Mouse (Mus musculus) gastrocnemius, adult 2 months (tissue): ENCODE results near the gene Gpr4. TPM values are rescaled to one million over a fixed set of nuclear protein-coding genes. Genes with fewer than 3 reads are reported as not detected.

Experiments
- DNase-seq: peaks from one replicate; pipeline ENCODE4 v3.0.0; 2022
- H3K27ac ChIP-seq: fragments of 200-600 bp; 2 replicates; pipeline ENCODE4 v1.8.1; 2022; ENCODE audit warnings: mild to moderate bottlenecking
- H3K4me3 ChIP-seq: fragments of 200-600 bp; 2 replicates; pipeline ENCODE4 v1.8.1; 2022; ENCODE audit warnings: mild to moderate bottlenecking, moderate library complexity
- CTCF ChIP-seq: fragments of 200-600 bp; IDR thresholded peaks from 2 replicates; pipeline ENCODE4 v1.8.1; 2022; ENCODE audit warnings: antibody characterized with exemption, mild to moderate bottlenecking, moderate library complexity
- intact Hi-C: fragments of 180-260 bp; cut with DNase I; formaldehyde crosslinking; loops from one replicate; pipeline ENCODE4 v1.15.1; 2025
- total RNA-seq, 2 experiments: library from RNA; stranded (reverse); gene quantifications; 2 replicates each; pipeline ENCODE4 v1.2.3; 2021

The Gpr4 gene
- total RNA-seq, 2 experiments from 2014 or later, result 1.9 to 2.9 TPM

DNA sequence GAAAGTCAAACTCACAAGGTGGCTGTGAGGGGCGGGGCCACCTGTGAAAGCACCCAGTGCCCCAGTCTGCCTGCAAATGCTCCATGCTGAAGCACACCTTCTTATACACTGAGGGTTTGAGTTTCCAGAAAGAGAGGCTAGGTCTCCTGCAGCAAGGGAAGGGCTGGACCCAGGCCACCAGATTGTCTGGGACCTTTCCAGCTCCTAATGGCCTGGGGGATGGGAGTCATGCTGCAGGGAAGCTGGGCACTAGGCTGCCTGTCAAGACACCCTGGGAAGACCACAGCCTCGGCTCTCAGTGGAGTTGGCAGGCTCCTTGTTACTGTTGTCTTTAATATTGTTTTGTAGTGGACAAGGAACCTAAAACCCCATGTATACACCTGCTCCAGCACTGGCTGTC is 24.1 kb downstream of the Gpr4 start:
- peak; percentile 67 for DNase-seq
- no peak for TF ChIP-seq CTCF
- H3K4me3 ChIP-seq, result no peak overlapping the region
- peak overlapping the region; percentile 92 for H3K27ac ChIP-seq
- intact Hi-C loops, result no loop called here

DNA sequence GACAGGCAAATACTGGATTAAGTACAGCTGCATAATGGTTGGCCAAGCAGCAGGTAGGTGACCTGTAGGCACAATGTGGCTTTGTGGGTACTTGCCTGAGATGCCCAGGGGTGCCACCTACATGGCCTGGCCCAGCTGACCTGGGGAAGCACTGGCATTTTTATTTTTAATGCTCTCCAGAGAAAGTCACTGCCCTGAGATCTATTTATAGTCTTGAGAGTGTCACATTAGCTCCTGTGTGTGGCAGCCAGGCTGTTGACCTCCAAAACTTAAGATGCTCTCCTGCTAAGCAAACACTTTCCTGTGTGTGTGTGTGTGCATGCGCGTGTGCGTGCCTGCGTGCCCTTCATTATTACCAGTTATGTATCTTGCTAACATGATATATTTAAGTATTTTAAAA is 26.0 kb downstream of the Gpr4 start:
- peak; percentile 67 for DNase-seq
- H3K4me3 ChIP-seq, result 0 out of 2 replicates have a peak overlapping the region, but pooled peaks have one; percentile 2
- peak overlapping the region; percentile 92 for H3K27ac ChIP-seq
- intact Hi-C loops, result loop anchor here (2.0 kb wide), 1 partner anchor 44 kb away; the partner anchor contains the start of gene Rtn2
- TF ChIP-seq CTCF, result no peak

DNA sequence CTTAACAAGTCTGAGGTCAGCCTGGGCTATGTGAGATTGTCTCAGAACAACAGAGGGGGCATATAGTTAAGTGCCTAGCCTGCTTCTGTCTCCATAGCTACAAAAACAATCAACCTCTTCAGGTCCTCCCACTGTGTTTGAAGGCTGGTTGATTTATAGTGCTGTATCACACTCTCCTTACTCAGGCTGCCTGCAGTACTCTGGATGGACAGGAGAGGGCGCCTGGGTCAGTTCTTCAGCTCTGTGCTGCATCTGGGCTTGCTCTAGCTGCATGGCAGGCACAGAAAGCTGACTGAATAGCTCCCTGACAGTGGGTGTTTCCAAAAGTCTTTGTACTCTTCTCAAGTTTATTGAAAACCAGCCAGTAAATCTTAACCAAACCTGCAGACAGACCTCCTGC is 27.1 kb downstream of the Gpr4 start:
- peak overlapping the region; percentile 92 for H3K27ac ChIP-seq
- H3K4me3 ChIP-seq, result peak overlapping the region; percentile 13; the same call in 1 of the 2 replicates
- DNase-seq, result peak; percentile 93
- intact Hi-C loops, result loop anchor here (2.0 kb wide), 1 partner anchor 43 kb away; the partner anchor contains the start of gene Rtn2
- TF ChIP-seq CTCF, result peak; percentile 99

DNA sequence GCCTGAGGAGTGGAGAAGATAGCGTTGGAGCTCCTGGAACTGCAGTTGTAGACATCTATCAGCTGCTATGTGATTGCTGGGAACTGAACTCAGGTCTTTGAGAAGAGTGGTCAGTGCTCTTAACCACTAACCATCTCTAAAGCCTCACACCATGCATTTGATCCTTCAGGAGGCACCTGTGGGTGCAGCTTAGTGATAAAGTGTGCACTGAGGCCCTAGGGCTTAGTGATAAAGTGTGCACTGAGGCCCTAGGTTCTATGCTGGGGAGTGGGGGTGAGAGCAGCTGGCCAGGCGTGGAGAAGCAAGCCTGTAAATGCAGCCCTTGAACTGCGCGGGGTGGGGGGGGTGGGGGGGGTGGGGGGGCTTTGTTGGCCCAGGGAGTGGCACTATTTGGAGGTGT is 27.6 kb downstream of the Gpr4 start:
- intact Hi-C loops, result loop anchor here (2.0 to 5.0 kb wide), 2 partner anchors 43 to 107 kb away; partner anchors contain the start of gene Rtn2
- Histone ChIP-seq H3K27ac (peak overlapping the region; percentile 92), H3K4me3 (no peak overlapping the region)
- no peak for TF ChIP-seq CTCF
- DNase-seq, result no peak

GRCm38 (mm10) chr7:19240905-19241463 is 28.6 kb downstream of the Gpr4 start:
- Histone ChIP-seq H3K4me3 (no peak overlapping the region), H3K27ac (peak overlapping the region; percentile 51; the same call in 1 of the 2 replicates)
- DNase-seq, result no peak
- intact Hi-C loops, result loop anchor here (5.0 kb wide), 1 partner anchor 106 kb away; no protein-coding TSS in a partner anchor
- TF ChIP-seq CTCF, result no peak

GRCm38 (mm10) chr7:19242005-19242404 is 29.7 kb downstream of the Gpr4 start:
- no peak for TF ChIP-seq CTCF
- intact Hi-C loops, result loop anchor here (5.0 kb wide), 1 partner anchor 105 kb away; no protein-coding TSS in a partner anchor
- no peak for DNase-seq
- H3K4me3 ChIP-seq, result no peak overlapping the region
- no peak overlapping the region for H3K27ac ChIP-seq

DNA sequence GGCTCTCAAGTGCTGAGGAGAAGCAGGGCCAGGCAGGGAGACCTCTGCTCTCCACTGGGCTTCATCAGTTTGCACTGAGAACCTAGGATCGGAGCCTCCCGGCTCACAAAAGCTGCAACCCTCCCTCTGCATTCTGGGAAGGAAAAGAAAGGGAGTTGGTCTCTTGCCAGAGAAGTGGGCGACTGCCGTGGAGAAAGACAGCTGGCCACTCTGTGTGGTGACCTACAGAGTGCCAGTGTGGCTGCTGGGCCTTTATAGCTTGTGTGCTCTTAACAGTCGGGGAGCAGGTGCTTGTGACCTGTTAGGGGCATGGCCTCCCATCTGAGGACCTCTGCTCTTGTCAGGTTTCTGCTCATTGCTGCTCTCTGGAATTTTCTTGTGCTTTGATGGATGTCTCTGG is 31.5 kb downstream of the Gpr4 start:
- Histone ChIP-seq H3K27ac (0 out of 2 replicates have a peak overlapping the region, but pooled peaks have one; percentile 16), H3K4me3 (no peak overlapping the region)
- intact Hi-C loops, result loop anchor here (5.0 kb wide), 1 partner anchor 103 kb away; no protein-coding TSS in a partner anchor
- TF ChIP-seq CTCF, result no peak
- no peak for DNase-seq

- Histone ChIP-seq H3K27ac (peak overlapping the region; percentile 12; the same call in 1 of the 2 replicates), H3K4me3 (no peak overlapping the region)
- no peak for DNase-seq
- no peak for TF ChIP-seq CTCF
- intact Hi-C loops, result no loop called here
Observed at GRCm38 (mm10) chr7:19245083-19245482, 32.7 kb downstream of the Gpr4 start.

DNA sequence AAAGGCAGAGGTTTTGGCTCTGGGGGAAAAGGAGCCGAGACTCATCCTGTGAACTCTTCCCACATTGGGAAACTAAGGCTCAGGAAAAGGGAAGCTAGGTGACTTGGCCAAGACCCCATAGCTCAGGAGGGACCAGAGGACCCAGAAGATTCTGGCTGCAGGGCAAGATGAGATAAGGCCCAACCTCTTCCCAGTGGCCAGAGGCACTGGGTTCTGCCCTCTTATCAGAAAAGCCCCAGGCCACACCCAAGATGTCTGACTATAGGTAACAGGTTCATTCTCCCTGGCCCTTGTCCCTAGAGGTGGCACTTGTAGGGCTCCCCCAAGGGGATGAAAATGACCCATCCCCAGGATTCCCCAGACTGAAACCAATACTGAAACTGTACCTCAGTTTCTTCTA is 34.5 kb downstream of the Gpr4 start:
- no peak for TF ChIP-seq CTCF
- no peak for DNase-seq
- intact Hi-C loops, result no loop called here
- H3K4me3 ChIP-seq, result no peak overlapping the region
- no peak overlapping the region; the same call in 1 of the 2 replicates for H3K27ac ChIP-seq

DNA sequence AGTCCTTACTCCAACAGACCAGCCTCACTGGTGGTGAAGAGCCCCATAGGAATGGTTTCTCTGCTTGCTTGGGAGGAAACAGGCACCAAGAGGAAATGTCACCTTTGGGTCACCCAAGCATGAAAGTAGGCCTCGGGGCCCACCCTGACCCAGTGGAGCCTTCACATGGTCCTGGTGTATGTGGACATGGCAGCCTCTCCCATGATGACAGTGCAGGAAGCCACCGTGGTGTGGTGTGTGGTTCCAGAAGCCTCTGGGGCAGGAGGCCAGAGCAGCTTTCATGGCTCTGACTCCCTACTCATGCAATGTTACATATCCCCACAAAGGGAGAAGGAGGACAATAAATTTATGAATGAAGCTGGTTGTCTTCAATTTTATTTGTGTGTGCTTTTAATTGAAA is 35.2 kb downstream of the Gpr4 start:
- intact Hi-C loops, result no loop called here
- Histone ChIP-seq H3K27ac (peak overlapping the region; percentile 24; the same call in 1 of the 2 replicates), H3K4me3 (no peak overlapping the region)
- no peak for TF ChIP-seq CTCF
- DNase-seq, result no peak

GRCm38 (mm10) chr7:19252078-19252477 is 39.7 kb downstream of the Gpr4 start:
- no peak for DNase-seq
- H3K4me3 ChIP-seq, result no peak overlapping the region
- TF ChIP-seq CTCF, result no peak
- intact Hi-C loops, result no loop called here
- peak overlapping the region; percentile 53 for H3K27ac ChIP-seq

DNA sequence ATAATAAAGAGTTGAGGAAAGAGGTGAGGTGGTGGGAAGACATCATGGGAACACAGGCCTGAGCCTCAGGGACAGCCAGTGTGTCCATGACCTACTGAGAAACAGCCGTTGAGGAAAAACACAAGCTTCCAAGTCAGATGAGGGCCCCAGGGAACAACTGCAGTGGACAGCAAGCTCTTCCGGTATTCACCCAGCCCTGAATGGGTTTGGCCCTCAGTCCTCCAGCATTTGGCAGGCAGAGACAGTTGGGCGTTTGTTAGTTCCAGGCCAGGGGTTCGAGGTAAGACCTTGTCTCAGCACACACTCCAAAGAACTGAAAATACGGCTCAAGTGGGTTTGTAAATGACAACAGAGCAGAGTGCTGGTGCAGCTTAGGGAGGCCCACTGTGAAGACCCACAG is 41.1 kb downstream of the Gpr4 start:
- Histone ChIP-seq H3K4me3 (no peak overlapping the region), H3K27ac (peak overlapping the region; percentile 71)
- TF ChIP-seq CTCF, result no peak
- no peak for DNase-seq
- intact Hi-C loops, result no loop called here

DNA sequence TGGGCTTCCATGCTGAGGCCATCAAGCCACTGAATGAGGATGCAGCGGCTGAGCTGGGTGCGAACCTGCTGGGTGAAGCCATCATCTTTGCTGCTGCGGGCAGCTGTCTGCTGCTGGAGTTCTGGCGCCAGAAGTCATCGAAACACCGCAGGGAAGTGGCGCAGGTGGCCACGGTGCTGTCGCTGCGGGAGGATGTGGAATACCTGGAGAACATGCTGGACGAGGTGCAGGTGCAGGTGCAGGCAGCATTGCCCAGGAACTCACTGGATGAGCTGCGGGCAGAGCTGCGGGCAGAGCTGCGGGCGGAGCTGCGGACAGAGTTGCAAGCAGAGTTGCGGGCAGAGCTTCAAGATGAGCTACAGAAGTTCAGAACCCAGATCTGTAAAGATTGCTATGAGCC is 43.1 kb downstream of the Gpr4 start:
- intact Hi-C loops, result no loop called here
- TF ChIP-seq CTCF, result no peak

GRCm38 (mm10) chr7:19256567-19256966 is 44.2 kb downstream of the Gpr4 start:
- no peak for TF ChIP-seq CTCF
- no peak for DNase-seq
- no peak overlapping the region for H3K4me3 ChIP-seq
- H3K27ac ChIP-seq, result no peak overlapping the region
- intact Hi-C loops, result no loop called here

More for the DNA sequence above, 43.1 kb downstream of the Gpr4 start:
- H3K4me3 ChIP-seq, result no peak overlapping the region
- DNase-seq, result no peak
- H3K27ac ChIP-seq, result no peak overlapping the region
